Mouse (Mus musculus) naive thymus-derived CD4-positive, alpha-beta T cell, adult 2 months (primary cell): ENCODE results near the gene Rnf126.

Source experiments
- DNase-seq: peaks from one replicate; pipeline ENCODE4 v3.0.0-alpha.2; 2011; ENCODE audit warnings: low read depth

The Rnf126 gene

DNA sequence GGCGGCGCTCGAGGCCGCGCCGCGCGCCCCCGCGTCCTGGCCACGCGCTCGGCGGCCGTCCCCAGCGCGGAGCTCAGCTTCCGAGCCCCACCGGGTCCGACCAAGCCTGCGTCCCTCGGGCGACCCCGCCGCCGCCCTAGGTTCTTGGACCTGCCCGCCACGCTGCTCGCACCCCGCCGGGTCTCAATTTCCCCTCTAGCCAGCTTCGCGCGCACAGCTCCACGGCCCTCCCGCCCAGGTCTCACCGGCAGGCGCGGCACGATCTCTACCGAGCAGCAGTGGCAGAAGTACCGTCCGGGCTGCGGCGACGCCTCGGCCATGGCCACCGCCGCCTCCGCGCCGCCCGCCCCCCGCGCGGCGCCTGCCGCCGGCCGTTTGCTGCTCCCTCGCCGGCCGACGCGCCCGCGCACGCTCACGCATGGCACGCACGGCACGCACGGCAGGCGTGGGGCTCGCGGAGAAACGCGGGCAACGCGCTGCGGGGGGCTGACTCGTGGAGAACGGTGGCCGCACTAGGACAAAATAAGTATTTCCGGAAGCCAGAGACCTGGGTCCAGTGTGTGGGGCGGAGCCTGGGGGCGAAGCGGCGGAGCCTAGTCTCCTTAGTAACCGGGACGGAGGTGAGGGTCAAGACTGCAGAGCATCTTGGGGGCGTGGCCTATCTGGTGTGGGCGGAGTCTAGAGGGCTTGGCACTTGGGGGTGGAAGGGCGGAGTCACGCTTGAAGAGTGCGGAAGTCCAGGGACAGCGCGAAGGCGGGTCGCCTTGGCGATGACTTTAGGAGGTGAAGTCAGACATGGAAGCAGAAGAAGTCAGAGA is at the start of gene Rnf126:
Gene Rnf126, minus strand, starts transcription at position 445 of the 818 bp plus-strand sequence.
- DNase-seq: peak; percentile 99

DNA sequence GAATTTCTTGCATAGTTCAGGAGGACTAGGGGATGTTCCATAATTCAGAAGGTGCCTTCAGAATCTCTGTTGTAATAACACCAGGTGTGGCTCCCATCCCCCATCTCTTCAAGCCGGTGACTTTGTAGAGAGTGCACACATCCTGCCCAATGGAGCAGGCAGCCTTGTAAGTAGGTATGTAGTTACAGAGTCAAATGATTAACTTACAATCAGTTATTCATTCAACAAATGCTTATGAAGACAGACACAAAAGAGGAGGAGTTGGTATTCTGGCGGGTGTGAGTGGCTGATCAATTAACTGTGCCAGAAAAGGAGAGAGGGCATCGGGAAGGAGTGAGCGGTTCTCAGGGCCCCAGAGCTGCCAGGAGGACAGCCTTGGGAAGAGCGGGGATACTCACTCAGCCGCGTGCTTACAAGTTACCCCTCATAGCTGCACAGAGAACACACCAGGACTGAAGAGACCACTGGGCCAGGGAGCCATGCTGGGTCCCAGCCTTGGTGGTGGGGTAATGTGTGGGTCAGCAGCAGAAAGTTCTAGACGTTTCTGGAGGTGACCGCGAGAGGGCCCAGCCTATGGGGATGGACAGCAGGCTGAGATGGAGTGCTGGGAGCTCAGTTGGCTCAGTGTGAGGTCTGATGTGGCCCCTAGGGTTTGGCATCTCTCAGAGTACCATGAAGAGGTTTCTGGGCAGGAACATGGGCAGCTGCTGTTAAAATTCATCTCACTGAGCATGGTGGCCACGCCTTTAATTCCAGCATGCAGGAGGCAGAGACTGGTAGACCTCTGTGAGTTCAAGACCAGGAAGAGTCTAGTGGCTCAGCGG is 49.1 kb upstream of the Rnf126 start:
- no peak for DNase-seq

- DNase-seq: no peak
These were observed 47.6 kb upstream of the Rnf126 start for GRCm38 (mm10) chr10:79814271-79814842.

DNA sequence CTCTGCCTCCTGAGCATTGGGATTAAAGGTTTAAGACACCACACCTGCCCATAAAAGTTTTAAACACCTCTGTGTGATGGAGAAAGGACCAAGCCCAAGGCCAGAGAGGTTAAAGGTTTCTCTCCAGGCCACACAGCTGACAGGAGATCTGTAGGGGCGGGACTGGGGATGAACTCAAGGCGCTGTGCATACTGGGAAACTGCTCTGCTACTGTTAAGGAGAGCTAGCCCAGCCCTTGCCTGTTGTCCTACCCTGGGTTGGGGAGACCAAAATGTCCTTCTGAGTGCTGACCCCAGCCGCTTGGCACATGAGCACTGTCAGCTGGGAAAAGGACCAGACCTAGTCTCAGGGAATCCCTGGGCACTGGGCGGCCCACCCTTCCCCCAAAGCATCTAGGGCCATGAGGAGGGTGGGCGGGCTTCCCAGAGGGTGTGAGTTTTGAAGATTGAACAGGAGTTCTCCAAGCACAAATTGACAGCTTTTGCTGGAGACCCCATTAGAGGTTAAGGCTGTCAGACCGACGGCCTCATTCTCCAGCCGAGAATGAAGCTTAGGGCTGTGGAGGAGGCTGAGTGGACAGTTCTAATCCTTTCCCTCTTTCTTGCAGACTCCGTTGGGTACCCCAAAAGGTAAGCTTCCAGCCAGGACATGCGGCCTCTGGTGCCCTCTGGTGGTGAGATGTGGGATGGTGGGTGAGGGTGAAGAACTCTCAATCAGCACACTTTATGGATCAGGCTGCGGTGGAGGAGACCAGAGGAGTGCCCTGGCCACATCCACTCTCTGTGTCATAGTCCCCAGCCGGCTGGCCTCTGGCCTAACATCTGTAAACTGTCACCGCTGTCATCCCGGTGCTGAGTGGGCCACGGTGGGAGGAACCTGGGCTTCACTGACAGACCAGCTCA is 45.2 kb upstream of the Rnf126 start:
- peak; percentile 82 for DNase-seq

DNA sequence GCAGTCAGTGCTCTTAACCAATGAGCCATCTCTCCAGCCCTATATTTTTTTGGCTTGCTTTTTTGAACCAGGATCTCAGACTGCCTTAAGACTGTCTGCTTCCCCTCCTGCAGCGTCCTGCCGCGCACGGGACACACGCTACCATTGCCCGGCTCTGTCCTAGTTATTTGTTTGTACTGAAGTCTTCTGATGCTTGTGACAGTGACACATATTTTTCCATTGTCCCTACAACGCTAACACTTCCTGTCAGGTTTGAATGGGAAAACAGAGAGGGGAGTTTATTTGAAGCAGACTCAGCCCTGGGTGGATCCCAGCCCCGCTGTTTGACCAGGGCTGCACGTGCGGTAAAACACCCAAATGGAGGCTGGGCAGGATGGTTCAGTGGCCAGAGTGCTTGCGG is 42.0 kb upstream of the Rnf126 start:
- DNase-seq: no peak

GRCm38 (mm10) chr10:79807826-79808225 is 41.1 kb upstream of the Rnf126 start:
- no peak for DNase-seq

- no peak for DNase-seq
These were observed 40.2 kb upstream of the Rnf126 start for GRCm38 (mm10) chr10:79806972-79807371.

GRCm38 (mm10) chr10:79806331-79806730 is 39.6 kb upstream of the Rnf126 start:
- no peak for DNase-seq

DNA sequence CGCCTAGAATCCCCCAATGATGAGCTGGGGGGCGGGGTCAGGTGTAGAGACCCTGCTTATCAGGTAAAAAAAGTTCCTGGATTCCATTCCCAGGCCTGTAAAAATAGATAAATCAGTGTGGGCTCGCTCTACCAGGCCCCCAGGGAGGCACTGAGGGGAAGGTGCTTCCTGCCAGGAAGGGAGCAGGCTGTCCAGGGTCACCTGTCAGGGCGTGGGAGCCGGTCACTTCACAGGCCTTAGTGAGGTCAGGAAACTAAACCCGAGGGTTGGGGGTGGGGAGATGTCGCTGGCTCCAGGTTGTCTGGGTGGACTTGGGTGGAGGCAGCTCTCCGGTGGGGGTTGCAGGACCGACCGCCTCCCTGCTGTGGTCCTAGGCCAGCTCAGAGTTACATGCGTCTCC is 38.9 kb upstream of the Rnf126 start:
- DNase-seq: no peak

- DNase-seq: no peak
These were observed 37.1 kb upstream of the Rnf126 start for GRCm38 (mm10) chr10:79803716-79804323.

- DNase-seq: no peak
These were observed 35.7 kb upstream of the Rnf126 start for GRCm38 (mm10) chr10:79802331-79802971.

- no peak for DNase-seq
These were observed 35.1 kb upstream of the Rnf126 start for GRCm38 (mm10) chr10:79801837-79802236.

GRCm38 (mm10) chr10:79800508-79800907 is 33.8 kb upstream of the Rnf126 start:
- DNase-seq: no peak

DNA sequence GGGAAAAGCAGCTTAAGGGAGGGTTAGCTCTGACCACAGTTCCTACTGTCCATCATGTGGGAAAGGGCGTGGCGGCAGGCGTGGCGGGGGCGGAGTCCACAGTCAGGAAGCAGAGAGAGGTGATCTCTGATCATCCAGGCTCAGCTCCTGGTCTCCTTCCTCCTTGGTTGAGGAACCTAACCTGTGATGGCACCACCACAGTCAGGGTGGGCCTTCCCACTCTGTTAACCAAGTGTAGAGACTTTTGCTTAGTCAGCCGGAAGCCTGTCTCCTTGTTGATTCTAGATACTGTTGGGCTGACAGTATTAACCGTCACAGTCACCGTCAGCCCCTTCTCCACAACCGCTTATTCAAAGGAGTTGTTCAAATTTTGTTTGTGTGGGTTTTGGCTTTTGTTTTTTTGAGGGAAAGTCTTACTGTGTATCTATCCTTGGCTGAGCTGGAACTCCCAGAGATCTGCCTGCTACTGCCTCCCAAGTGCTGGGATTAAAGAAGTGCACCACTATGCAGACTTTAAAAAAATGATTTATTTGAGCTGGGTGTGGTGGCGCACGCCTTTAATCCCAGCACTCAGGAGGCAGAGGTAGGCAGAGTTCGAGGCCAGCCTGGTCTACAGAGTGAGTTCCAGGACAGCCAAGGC is 31.7 kb upstream of the Rnf126 start:
- no peak for DNase-seq

DNA sequence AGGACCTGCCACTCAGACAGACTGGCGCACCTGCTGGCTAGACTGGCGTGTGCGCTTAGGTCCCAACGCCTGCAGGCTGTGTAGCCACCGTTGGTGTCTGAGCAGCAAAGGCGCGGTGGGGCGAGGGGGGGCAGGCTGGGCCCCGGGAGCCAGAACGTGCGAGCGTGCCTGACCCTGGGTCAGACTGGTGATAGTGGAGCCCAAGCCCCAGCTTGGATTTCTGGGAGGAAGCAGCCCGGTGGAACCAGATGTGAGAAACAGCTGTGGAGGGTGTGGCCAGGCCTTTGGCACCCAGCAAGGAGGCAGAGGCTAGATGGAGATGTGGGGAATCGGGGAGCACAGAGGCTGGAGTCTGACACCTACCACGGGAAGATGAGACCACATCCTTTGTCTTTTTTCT is 30.6 kb upstream of the Rnf126 start:
- no peak for DNase-seq

- no peak for DNase-seq
These were observed 29.2 kb upstream of the Rnf126 start for GRCm38 (mm10) chr10:79795905-79796304.

DNA sequence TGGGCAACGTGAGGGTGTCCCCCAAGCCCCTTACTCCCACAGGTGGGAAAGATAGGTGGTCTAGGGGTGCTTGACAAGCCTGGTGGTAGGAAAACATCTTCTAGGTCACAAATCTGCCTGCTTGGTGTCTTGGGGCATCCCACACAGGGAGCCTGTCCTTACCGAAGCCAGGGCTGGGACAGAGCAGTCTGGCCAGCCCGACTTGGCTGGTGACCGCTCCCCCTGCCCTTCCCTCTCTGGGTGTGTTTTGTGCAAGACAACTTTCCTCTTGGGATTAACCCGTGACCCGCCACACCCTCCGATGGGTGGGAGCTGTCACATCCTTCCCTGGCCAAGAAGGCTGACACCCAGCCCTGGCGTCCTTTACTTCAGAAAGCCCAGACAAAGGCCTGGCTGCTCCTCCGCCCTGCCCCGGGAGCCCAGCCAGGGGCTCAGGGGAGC is 27.8 kb upstream of the Rnf126 start:
- DNase-seq: no peak

DNA sequence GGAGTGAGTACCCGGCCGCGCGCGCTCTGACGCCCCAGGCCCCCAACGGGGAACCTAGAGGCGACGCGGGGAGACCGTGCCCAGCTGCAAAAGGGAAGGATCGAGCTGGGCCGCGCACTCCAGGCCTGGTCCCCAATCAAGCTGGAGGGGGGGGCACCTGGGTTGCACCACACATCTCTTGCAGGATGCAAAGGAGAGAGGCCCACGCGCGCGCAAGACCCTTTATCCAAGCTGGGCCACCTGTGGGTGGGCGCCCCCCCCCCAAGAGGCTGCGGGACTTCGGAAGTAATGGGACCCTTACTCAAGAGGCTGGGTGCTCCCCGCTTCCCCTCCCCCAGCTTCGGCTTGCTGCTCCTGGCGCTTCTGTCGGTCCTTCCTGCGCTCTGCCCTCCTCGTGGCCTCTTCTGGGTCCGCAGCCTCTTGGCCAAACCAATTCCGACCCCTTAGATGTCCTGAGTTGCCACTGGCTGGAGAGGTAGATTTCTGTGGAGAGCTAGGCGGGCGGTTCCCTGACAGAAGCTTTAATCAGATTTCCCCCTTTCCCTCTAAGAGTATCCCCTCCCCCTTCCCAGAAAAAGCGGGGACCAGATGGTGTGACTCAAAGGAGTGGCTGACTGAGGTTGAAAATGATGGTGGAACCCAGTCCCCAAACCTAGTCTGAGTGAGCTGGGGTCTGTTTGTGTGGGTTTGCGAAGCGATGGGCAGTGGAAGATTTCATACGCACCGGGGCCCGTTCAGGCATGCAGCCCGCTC is 27.2 kb upstream of the Rnf126 start:
- DNase-seq: no peak

DNA sequence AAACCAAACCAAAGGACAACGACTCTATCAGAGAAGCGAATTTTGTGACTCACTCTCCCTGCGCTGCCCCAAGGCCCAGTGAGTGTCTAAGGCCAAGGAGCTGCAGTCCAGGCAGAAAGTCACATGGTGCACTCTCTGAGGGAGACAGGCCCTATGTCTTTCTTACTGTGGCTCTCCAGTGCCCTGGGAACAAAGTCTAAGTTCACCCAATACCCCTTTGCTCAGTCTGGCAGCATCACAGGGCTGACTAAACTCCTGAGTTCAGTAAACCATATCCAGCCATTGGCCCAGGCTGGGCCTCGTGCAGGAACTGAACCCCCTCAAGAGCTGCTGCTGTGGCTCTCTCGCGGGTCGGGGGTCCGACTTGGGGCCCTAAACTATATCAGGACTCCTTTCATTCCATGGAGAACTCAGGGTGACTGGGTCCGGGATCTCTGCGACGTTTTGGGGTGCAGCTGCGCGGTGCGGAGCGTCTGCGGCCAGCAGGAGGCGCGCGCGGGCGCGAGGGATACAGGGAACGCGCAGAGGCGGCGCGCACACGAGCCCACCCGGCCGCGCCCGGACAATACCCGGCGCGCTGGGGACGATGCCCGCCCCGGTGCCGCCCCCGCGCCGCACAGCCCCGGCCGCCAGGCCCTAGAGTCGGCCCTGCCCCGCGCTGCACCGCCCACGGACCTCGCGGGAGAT is 26.4 kb upstream of the Rnf126 start, which contains the start of gene Palm:
Gene Palm, plus strand, starts transcription at position 522 of the 687 bp plus-strand sequence.
- DNase-seq: peak; percentile 86
